Mouse (Mus musculus) limb, embryonic 15.5 days (tissue): ENCODE results near the gene Umps. TPM values are rescaled to one million over a fixed set of nuclear protein-coding genes. Genes with fewer than 3 reads are reported as not detected.

Experiments
- ATAC-seq: fragments of 200-750 bp; cut with Nextera tagmentation; 2 replicates; pipeline ENCODE4 v1.8.0; 2017; ENCODE audit warnings: low read depth, moderate TSS enrichment; ENCODE audit not compliant: insufficient number of reproducible peaks, low FRiP score, low TSS enrichment
- H3K27ac ChIP-seq: fragments of 300-500 bp; sonication (generic); 2 replicates; pipeline ENCODE4 v1.5.1; 2015; ENCODE audit warnings: moderate library complexity, mild to moderate bottlenecking, inconsistent platforms
- H3K27me3 ChIP-seq: fragments of 300-500 bp; sonication (generic); 2 replicates; pipeline ENCODE4 v1.6.1; 2015; ENCODE audit warnings: inconsistent platforms
- H3K36me3 ChIP-seq: fragments of 300-500 bp; sonication (generic); 2 replicates; pipeline ENCODE4 v1.6.1; 2015; ENCODE audit warnings: inconsistent platforms
- H3K4me1 ChIP-seq: fragments of 300-500 bp; sonication (generic); 2 replicates; pipeline ENCODE4 v1.6.1; 2015; ENCODE audit warnings: inconsistent platforms
- H3K4me2 ChIP-seq: fragments of 300-500 bp; sonication (generic); 2 replicates; pipeline ENCODE4 v1.6.1; 2015; ENCODE audit warnings: mild to moderate bottlenecking, inconsistent platforms
- H3K4me3 ChIP-seq: fragments of 300-500 bp; sonication (generic); 2 replicates; pipeline ENCODE4 v1.5.1; 2015; ENCODE audit warnings: mild to moderate bottlenecking, inconsistent platforms
- H3K9ac ChIP-seq: fragments of 300-500 bp; sonication (generic); 2 replicates; pipeline ENCODE4 v1.6.1; 2015; ENCODE audit warnings: inconsistent platforms
- H3K9me3 ChIP-seq: fragments of 300-500 bp; sonication (generic); 2 replicates; pipeline ENCODE4 v1.6.1; 2016; ENCODE audit warnings: inconsistent platforms
- WGBS: fragments of 180-500 bp; shearing (Covaris S2); methylation state at CpG from one replicate; pipeline ENCODE4 v1.1.7; 2015; 5-methylcytosine and 5-hydroxymethylcytosine counted together
- polyA plus RNA-seq: library from polyadenylated mRNA; unstranded; fragments of >200 nt; fragmentation: Nextera tagmentation; extraction: Ambion mirVana; gene quantifications from 2 replicates; pipeline ENCODE4 v1.2.1, GENCODE M21; 2015

Gene Umps
- polyA plus RNA-seq, 1 experiment from 2014 or later, result 43.7 TPM

GRCm38 (mm10) chr16:33990712-33991111 lies 23.9 kb upstream of the Umps start:
- Histone ChIP-seq H3K36me3 (no peaks in the 10 kb centered on the region), H3K4me1 (no peaks in the 10 kb centered on the region), H3K27ac (no peak overlapping the region), H3K4me3 (no peak overlapping the region), H3K9ac (no peak overlapping the region), H3K27me3 (no peaks in the 10 kb centered on the region; the same call in 1 of the 2 replicates), H3K9me3 (no peaks in the 10 kb centered on the region), H3K4me2 (no peak overlapping the region)
- WGBS, result 84% methylated on average over 4 of the region's 4 CpGs
- ATAC-seq, result no peak

- no peaks in the 10 kb centered on the region; the same call in 1 of the 2 replicates for H3K27me3 ChIP-seq
- no peaks in the 10 kb centered on the region for H3K4me1 ChIP-seq
- WGBS, result 78% methylated on average over 1 of the region's 1 CpGs
- H3K9me3 ChIP-seq, result no peaks in the 10 kb centered on the region
- H3K27ac ChIP-seq, result no peak overlapping the region
- no peak overlapping the region for H3K4me2 ChIP-seq
- H3K36me3 ChIP-seq, result no peaks in the 10 kb centered on the region
- ATAC-seq, result no peak
- no peak overlapping the region for H3K4me3 ChIP-seq
- H3K9ac ChIP-seq, result no peak overlapping the region
Measured at GRCm38 (mm10) chr16:33989106-33989505, 22.3 kb upstream of the Umps start.

- H3K4me1 ChIP-seq, result no peaks in the 10 kb centered on the region
- no peak overlapping the region for H3K4me3 ChIP-seq
- no peaks in the 10 kb centered on the region for H3K9me3 ChIP-seq
- no peak overlapping the region for H3K4me2 ChIP-seq
- ATAC-seq, result no peak
- no peak overlapping the region for H3K27ac ChIP-seq
- 63% methylated on average over 17 of the region's 17 CpGs for WGBS
- H3K27me3 ChIP-seq, result no peaks in the 10 kb centered on the region; the same call in 1 of the 2 replicates
- H3K36me3 ChIP-seq, result no peaks in the 10 kb centered on the region
- no peak overlapping the region for H3K9ac ChIP-seq
Measured at GRCm38 (mm10) chr16:33988358-33989012, 21.6 kb upstream of the Umps start.

GRCm38 (mm10) chr16:33986993-33987392 lies 20.2 kb upstream of the Umps start:
- no peaks in the 10 kb centered on the region for H3K9me3 ChIP-seq
- ATAC-seq, result no peak
- no peak overlapping the region for H3K4me2 ChIP-seq
- no peaks in the 10 kb centered on the region for H3K36me3 ChIP-seq
- no peak overlapping the region for H3K27ac ChIP-seq
- H3K4me1 ChIP-seq, result no peaks in the 10 kb centered on the region
- H3K27me3 ChIP-seq, result no peaks in the 10 kb centered on the region; the same call in 1 of the 2 replicates
- WGBS, result 91% methylated on average over 7 of the region's 7 CpGs
- H3K4me3 ChIP-seq, result no peak overlapping the region
- no peak overlapping the region for H3K9ac ChIP-seq

GRCm38 (mm10) chr16:33985372-33985771 lies 18.5 kb upstream of the Umps start:
- Histone ChIP-seq H3K4me2 (no peak overlapping the region), H3K9ac (no peak overlapping the region), H3K4me1 (no peaks in the 10 kb centered on the region), H3K27ac (no peak overlapping the region), H3K9me3 (no peaks in the 10 kb centered on the region), H3K4me3 (no peak overlapping the region), H3K36me3 (no peaks in the 10 kb centered on the region), H3K27me3 (no peaks in the 10 kb centered on the region; the same call in 1 of the 2 replicates)
- no peak for ATAC-seq
- 88% methylated on average over 6 of the region's 6 CpGs for WGBS

DNA sequence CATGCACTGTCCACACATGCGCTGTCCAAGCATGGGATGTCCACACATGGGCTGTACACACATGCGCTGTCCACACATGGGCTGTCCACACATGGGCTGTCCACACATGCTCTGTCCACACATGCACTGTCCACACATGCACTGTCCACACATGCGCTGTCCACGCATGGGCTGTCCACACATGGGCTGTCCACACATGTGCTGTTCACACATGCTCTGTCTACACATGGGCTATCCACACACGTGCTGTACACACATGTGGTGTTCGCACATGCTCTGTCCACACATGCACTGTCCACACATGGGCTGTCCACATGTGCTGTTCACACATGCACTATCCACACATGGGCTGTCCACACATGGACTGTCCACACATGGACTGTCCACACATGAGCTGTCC lies 16.9 kb upstream of the Umps start:
- ATAC-seq, result no peak
- no peaks in the 10 kb centered on the region for H3K36me3 ChIP-seq
- no peak overlapping the region for H3K27ac ChIP-seq
- no peaks in the 10 kb centered on the region; the same call in 1 of the 2 replicates for H3K27me3 ChIP-seq
- no peak overlapping the region for H3K9ac ChIP-seq
- H3K4me2 ChIP-seq, result no peak overlapping the region
- WGBS, result 93% methylated on average over 6 of the region's 6 CpGs
- no peaks in the 10 kb centered on the region for H3K9me3 ChIP-seq
- no peaks in the 10 kb centered on the region for H3K4me1 ChIP-seq
- no peak overlapping the region for H3K4me3 ChIP-seq

- Histone ChIP-seq H3K27me3 (no peaks in the 10 kb centered on the region), H3K4me1 (no peaks in the 10 kb centered on the region), H3K9me3 (no peaks in the 10 kb centered on the region), H3K9ac (no peak overlapping the region), H3K4me2 (no peak overlapping the region), H3K4me3 (no peak overlapping the region), H3K36me3 (no peaks in the 10 kb centered on the region), H3K27ac (no peak overlapping the region)
- 71% methylated on average over 2 of the region's 2 CpGs for WGBS
- no peak for ATAC-seq
Measured at GRCm38 (mm10) chr16:33979855-33980254, 13.0 kb upstream of the Umps start.

- peaks cover 10% of the 10 kb centered on the region for H3K36me3 ChIP-seq
- H3K4me1 ChIP-seq, result peaks cover 12% of the 10 kb centered on the region
- H3K4me3 ChIP-seq, result peak overlapping the region; percentile 85
- ATAC-seq, result no peak
- H3K27ac ChIP-seq, result peak overlapping the region; percentile 77
- H3K4me2 ChIP-seq, result peak overlapping the region; percentile 79
- WGBS, result 42% methylated on average over 2 of the region's 2 CpGs
- H3K9me3 ChIP-seq, result no peaks in the 10 kb centered on the region
- H3K9ac ChIP-seq, result peak overlapping the region; percentile 87
- no peaks in the 10 kb centered on the region for H3K27me3 ChIP-seq
Measured at GRCm38 (mm10) chr16:33967283-33967640, 424 bp upstream of the Umps start.

DNA sequence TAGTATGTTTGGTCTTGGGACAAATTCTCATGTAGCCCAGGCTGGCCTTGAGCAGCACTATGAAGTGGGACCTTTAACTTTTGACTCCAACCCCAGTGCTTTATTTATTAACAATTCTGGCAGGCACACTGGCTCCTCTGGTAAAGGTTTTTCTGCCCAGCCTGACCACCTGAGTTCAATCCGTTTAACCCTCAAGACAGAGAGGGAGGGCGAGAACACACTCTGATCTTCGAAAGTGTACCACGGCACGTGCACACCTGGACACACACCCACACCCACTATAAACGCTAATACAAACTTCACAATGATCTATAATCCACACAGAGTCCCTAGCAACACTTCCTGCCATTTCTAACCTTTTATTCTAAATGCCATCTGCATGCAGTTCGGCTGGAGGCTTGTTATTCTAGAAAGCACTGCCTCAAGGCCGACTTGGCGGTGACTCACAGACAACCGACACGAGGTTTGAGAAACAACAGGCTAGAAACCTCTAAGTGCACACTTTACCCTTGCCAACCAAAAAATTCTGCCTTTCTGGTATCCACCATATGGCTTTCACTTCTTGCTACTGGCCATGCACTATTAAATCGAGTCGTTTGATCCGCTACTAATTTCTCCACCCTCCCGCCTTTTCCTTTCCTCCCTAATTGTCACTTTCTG lies 830 bp downstream of the Umps start:
- H3K36me3 ChIP-seq, result peaks cover 22% of the 10 kb centered on the region
- 5% methylated on average over 15 of the region's 15 CpGs for WGBS
- H3K4me2 ChIP-seq, result peak overlapping the region; percentile 79
- H3K27ac ChIP-seq, result peak overlapping the region; percentile 77; the same call in 1 of the 2 replicates
- H3K9ac ChIP-seq, result peak overlapping the region; percentile 87
- H3K27me3 ChIP-seq, result no peaks in the 10 kb centered on the region
- H3K4me1 ChIP-seq, result peaks cover 12% of the 10 kb centered on the region
- ATAC-seq, result no peak
- H3K9me3 ChIP-seq, result no peaks in the 10 kb centered on the region
- H3K4me3 ChIP-seq, result peak overlapping the region; percentile 85

DNA sequence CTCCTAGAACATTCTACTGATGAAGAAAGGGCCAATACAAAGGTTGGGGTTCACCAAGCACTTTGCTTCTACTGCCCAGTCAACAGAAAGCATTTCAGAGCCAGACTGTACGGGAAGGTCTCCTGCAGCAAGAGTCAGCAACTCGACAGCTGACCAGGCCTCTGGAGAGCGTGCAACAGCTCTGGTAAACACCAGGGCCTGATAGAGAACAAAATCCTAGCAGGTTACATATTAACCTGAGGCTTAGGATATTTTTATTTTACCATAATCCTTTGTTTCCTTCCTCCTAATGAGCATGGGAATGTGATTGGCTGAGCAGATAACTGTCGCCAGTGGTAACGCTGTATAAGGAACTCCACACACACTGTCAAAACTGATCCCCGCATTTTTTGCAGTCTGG lies 3.3 kb downstream of the Umps start:
- no peaks in the 10 kb centered on the region for H3K9me3 ChIP-seq
- peaks cover 47% of the 10 kb centered on the region for H3K36me3 ChIP-seq
- WGBS, result 89% methylated on average over 6 of the region's 6 CpGs
- no peak for ATAC-seq
- peaks cover 12% of the 10 kb centered on the region for H3K4me1 ChIP-seq
- no peak overlapping the region for H3K27ac ChIP-seq
- H3K9ac ChIP-seq, result no peak overlapping the region
- H3K4me2 ChIP-seq, result no peak overlapping the region
- H3K4me3 ChIP-seq, result no peak overlapping the region
- no peaks in the 10 kb centered on the region for H3K27me3 ChIP-seq

DNA sequence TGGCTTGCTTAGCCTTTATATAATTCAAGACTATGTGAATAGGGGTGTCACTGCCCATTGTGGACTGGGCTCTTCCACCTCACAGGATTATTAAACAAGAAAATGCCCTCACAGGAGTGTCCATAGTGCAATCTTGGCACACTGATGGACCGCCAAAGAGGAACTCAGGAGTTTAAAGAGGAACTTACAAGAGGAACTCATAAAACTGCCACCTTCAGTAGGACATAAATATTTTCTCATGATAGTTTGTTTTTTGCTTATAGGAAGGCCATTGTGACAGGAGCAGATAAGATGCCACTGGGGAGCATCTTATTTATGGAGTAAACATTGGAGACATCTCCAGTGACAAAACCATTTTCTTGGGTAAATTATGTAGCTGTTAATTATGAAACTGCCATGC lies 12.0 kb downstream of the Umps start:
- Histone ChIP-seq H3K27me3 (no peaks in the 10 kb centered on the region), H3K36me3 (peaks cover 72% of the 10 kb centered on the region), H3K4me3 (no peak overlapping the region), H3K9me3 (no peaks in the 10 kb centered on the region), H3K9ac (no peak overlapping the region), H3K4me2 (no peak overlapping the region), H3K27ac (no peak overlapping the region), H3K4me1 (no peaks in the 10 kb centered on the region)
- WGBS, result 89% methylated on average over 1 of the region's 1 CpGs
- ATAC-seq, result no peak

- Histone ChIP-seq H3K27me3 (no peaks in the 10 kb centered on the region), H3K9me3 (no peaks in the 10 kb centered on the region), H3K27ac (no peak overlapping the region), H3K4me3 (no peak overlapping the region), H3K4me1 (no peaks in the 10 kb centered on the region), H3K36me3 (peaks cover 71% of the 10 kb centered on the region), H3K9ac (no peak overlapping the region), H3K4me2 (no peak overlapping the region)
- no peak for ATAC-seq
- 82% methylated on average over 4 of the region's 4 CpGs for WGBS
Measured at GRCm38 (mm10) chr16:33953008-33953407, 13.8 kb downstream of the Umps start.
